Mouse (Mus musculus) gastrocnemius, postnatal 10 days (tissue): ENCODE data around the gene Gp2. TPM values are rescaled to one million over a fixed set of nuclear protein-coding genes. Genes with fewer than 3 reads are reported as not detected.

ENCODE experiments used
- DNase-seq: peaks from one replicate; pipeline ENCODE4 v3.0.0; 2021; ENCODE audit warnings: mixed read lengths
- long read RNA-seq, 2 experiments: library from polyadenylated mRNA; stranded (forward); transcript quantifications; one replicate each; pipeline ENCODE4 v2.0.0; 2021
- total RNA-seq, 2 experiments: library from RNA; stranded (reverse); gene quantifications; 2 replicates each; pipeline ENCODE4 v1.2.3; 2021

Gp2 gene
- total RNA-seq, result not detected
- long read RNA-seq, experiment 1, result 0 reads
- long read RNA-seq, experiment 2, result 0 reads

DNA sequence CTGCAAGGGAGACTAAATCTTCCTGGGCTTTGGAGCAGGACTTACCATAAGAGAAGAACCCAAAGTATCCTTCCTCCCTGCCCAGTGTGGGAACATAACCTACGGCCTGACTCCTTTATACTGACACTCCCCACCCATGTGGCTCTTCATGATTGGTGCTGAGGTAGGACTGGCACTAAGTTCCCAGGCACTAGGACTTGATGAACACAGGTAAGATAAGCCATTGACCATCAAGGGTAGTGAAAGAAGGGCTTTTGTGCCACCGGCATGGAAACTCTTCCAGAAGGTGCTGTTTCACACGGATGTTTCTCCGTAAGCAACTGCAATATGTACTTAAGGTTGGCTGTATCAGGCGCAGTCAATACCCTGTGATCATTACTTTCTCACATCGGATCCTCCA lies at the start of gene Gp2:
Gene Gp2, minus strand, starts transcription at position 101 of the 400 bp plus-strand sequence.
- DNase-seq, result no peak

DNA sequence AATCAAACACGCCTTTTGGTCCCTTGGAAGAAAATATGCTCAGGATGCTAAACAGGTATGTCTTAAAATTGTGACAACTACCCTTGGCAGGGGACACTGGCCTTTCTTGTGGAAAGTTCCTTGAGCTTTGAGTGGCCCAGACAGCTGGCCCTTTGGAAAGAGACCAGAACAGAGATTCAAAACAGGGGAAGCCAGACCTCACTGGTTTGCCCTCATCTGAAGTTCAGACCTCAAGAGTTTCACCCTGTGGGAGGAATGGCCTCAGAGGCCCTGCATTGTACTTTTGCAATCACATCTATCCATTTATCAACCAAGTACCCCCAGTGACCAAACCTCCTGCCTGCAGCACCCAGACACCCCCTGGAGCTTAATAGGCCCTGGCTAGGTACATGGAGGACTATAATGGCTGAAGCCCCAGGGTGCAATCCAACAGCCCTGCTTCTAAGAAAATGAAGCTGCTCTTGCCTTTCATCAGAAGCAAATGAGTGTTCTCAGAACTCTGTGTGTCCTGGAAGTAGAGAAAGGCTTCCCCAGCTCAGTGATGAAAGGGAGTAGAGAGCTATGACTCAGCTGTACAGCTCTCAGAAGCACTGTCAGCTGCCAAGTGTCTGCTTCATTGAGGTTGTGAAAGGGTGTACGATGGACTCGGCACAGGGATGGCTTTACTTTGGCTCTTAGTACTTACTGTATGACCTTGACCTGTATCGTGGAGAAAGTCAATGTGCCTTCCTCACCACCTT lies 31.1 kb upstream of the Gp2 start:
- no peak for DNase-seq

DNA sequence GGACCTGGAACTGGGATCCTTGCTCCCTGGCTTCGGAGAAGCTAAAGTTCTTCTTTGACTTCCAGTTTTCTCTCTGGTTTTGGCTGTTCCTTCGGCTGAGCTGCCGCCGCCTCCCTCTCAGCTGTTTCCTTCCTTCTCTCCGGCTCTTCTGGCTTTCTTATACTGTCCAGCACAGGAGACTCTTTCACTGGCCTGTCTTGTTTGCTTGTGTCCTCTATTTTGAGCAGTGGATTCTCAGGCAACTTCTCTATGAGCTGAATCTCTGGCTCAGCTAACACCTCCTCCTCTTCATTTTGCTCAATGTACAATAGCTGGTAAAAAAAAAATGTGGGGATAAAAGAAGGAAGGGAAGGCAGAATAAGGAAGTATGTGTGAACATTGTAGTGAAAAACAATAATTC lies 27.6 kb upstream of the Gp2 start:
- no peak for DNase-seq

DNA sequence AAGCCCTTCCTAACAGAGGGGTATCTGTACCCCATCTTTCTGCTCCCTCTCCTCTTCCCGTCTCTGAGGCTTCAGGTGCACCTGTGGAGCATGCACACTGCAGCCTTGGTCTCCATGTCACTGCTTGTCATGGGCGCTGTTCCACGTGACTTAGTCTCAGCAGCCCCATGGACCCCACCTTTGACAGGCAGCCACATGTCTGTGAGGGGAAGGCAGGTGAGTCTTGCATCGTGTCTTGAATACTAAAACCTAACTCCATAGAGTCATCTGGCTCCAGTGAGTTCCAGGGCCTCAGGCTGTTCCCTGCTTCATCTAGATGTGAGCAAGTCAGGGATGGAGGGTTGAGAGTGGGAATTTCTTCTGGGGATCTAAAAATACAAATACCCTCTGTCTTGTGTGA lies 25.1 kb upstream of the Gp2 start:
- DNase-seq, result no peak

DNA sequence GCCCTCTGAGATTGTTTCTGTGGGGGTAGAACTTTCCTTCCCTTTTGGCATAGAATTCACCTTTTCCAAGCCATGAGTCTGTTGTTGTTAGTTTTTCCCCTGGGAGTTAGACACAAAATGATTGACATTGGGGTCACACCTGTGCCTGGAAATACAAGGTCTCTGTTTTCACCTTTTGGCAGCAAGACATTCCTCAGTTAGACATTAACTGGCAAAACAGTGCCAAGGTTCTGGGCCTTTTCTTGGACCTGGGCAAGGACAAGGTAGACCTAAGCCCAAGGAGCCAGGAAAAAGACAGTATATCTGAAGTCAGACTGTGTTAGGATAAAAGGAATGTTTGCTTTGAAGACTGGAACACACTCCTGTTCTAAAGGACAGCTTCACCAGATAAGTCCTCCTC lies 20.2 kb upstream of the Gp2 start, which contains the start of gene Umod:
Gene Umod, minus strand, starts transcription at position 27 of the 400 bp plus-strand sequence.
- no peak for DNase-seq

DNA sequence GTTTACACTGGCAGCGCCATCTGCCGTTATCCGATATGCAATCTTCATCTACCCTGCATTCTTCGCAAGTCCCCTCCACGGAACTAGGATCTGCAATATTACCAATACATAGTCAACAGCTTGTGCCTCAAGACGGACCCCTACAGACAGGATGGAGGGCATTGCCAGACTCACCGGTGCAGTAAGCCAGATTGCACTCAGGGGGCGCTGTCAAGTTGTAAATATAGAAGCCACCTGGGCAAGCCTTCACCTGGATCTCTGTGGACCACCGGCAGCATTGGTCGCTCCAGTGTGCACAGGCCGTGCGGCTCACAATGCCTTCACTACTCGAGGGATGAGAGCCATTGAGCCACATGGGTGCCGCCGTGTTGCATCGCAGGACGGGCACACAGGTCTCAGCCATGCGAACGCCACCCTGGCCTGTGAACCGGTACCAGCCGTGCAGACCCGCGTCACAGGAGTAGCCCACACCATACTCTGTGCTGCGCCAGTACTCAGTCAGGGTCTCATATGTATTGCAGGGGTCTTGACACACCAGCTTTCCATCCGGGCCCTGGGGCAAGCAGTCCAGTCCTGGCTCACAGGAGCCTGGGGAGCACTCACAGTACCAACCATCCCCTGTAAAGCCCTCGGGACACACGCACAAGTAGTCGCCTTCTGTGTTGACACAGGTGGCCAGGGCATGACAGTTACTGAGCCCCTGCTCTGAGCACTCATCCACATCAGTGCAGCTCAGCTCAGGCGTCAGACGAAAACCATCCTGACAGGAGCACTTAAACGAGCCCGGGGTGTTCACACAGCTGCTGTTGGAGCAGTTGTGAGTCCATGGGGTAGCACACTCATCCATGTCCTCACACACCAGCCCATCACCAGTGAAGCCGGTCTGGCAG lies 17.7 kb upstream of the Gp2 start:
- no peak for DNase-seq

DNA sequence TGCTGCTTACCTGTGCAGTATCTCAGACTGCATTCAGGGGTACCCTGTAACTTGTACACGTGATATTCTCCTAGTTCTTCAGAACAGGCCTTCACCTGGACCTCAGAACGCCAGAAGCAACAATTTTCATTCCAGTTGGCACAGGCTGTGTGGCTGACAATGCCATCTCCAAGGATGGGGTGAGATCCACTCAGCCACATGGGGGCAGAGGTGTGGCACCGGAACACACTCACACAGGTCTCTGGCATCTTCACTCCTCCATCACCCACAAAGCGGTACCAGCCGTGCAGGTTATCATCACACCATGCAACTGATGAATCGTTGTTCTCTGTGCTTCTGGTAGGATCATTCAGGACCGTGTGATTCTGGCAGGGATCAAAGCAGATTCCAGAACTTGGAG lies 4.9 kb downstream of the Gp2 start:
- no peak for DNase-seq

DNA sequence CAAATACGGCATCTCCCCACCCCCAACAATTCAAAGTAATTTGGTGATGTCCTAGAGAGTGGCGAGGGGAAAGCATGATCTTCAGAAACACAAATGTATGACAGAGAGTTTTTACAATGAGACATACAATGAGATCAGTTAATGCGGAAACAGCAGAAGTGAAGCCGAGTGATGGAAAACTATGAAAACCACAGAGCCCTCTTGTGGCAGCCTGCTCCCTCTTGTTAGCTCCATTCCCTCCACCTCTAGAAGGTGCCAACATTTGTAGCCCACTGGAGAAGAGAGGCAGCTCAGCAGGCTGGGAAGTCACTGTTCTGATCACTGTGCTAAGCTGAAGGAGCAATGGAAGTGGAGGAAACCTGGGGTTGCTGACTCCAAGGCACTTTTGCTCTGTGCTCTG lies 15.2 kb downstream of the Gp2 start:
- DNase-seq, result no peak

DNA sequence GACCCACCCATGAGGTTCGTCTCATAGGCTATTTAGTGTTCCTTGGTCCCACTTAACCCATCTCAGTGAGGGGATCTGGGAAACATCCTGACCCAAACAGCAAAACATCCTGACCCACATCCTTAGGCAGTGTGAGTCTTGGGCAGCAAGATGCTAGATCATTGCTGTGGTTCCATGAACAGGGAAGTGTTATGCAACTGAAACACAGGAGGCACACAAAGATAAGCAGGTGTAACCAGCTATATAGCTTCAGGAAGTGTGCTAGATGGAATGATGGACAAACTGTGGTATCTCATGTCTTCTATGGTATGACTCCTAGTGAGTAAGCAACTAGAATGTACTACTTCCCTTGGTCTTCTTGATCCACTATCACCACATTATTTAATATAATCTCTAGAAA lies 17.1 kb downstream of the Gp2 start:
- no peak for DNase-seq

DNA sequence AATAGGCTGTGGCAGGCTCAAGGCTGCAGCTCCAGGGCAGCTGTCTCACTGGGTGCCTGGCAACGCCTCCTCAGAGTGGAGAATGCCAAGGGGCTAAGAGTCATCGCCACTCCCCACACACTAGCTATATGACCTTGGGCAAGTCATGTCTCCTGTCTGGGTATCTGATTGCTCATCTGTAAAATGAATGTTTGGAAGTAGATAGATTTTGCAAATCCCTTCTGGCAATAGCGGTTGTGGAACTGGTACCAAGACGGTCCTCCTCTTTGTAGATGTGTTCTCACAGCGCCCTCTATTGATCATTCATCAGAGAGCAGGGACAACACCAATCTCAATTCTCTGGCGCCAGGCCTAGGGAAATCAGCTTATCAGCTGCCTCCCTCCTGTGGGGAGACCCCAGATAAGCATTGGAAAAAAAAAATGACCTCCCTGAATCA lies 31.9 kb downstream of the Gp2 start:
- no peak for DNase-seq

DNA sequence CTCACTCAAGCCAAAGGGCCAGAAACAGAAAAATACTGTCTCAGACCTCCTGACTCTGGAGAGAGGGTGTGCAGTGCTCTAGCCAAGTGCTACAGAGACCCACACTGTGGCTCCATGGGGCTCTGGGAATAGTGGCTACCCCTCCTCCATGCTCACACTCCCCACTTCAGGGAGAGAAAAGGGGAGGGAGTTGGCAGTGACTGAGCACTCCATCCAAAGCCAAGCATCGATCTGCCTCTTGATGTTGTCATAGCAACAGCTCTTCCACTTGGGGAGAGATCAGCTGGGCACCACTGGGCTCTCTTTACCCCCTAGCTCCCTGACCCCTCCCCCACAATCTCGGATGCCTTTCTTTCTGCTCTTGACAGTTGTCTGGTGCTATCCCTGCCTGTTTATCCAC lies 38.4 kb downstream of the Gp2 start:
- no peak for DNase-seq

DNA sequence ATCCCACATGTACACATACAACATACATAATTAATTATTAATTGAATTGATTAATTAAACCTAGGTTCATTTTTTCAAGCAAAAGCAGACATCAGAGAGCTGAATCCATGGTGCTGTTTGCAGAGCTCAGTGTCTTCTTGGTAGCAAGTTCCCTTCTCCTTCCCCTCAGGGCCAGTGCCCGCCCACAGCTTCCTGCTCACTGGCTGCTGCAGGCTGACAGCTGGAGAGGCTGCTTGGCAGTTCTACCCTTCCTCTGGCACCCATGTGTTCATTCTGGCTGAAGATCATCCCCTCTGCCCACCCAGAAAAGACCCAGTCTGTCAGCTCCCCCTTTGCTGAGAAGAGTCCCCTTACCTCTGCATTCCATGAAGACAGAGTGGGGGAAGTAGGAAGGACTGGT lies 40.6 kb downstream of the Gp2 start:
- no peak for DNase-seq

DNA sequence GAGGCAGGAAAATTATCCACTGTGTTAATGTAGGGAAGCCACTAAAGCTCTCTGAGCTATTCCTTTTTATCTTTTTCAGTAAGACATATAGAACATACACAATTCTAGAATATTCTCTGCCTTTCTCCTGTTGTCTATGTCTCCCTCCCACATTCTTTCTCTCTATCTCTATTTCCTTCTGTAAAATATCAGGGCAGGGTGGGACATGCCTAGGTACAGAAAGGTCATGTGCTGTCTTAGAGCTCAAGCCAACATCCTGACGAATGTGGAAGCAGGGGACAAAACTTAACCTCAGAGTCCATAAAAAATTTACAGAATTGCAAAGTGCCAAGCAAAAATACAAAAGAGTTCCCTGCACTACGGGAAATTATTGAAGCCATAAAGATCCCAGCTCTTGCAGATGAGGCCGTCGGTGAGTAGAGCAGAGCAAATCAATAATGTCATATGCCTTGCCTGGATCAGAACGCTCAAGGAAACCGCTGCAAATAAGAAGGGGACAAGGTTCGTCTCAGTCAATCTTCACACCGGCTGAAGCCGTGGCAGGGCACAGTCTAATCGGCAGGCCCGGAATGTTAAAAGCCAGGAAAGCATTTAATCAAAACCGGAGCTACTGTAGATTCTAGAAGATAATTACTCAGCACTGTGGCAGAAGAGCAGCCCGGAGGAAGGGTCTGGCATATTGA lies 64.9 kb downstream of the Gp2 start:
- DNase-seq, result no peak

Other genes starting within 250 kb of the Gp2 start
- gene Umod, start 20.0 kb upstream of the Gp2 start, total RNA-seq, result not detected
- under 1 TPM in 1 of 2 experiments, not detected in 1; 0.16 TPM for gene Acsm5, start 60.2 kb upstream of the Gp2 start, total RNA-seq
- gene Pdilt, start 64.2 kb upstream of the Gp2 start, total RNA-seq, result not detected
- gene Acsm2, start 95.1 kb upstream of the Gp2 start, total RNA-seq, result not detected
- gene Acsm1, start 147.7 kb upstream of the Gp2 start, total RNA-seq, result not detected
- not detected for gene Acsm4, start 230.7 kb upstream of the Gp2 start, total RNA-seq